Mouse (Mus musculus): ENCODE measurements around the gene Tmod2. TPM values are rescaled to one million over a fixed set of nuclear protein-coding genes. Genes with fewer than 3 reads are reported as not detected.
"Not testable (repeated sequence)": the region's sequence is repeated elsewhere in the genome, so short reads cannot be mapped to it uniquely, and the experiment has no call there.

The Tmod2 gene
- total RNA-seq, 2 experiments from 2014 or later, result not detected

DNA sequence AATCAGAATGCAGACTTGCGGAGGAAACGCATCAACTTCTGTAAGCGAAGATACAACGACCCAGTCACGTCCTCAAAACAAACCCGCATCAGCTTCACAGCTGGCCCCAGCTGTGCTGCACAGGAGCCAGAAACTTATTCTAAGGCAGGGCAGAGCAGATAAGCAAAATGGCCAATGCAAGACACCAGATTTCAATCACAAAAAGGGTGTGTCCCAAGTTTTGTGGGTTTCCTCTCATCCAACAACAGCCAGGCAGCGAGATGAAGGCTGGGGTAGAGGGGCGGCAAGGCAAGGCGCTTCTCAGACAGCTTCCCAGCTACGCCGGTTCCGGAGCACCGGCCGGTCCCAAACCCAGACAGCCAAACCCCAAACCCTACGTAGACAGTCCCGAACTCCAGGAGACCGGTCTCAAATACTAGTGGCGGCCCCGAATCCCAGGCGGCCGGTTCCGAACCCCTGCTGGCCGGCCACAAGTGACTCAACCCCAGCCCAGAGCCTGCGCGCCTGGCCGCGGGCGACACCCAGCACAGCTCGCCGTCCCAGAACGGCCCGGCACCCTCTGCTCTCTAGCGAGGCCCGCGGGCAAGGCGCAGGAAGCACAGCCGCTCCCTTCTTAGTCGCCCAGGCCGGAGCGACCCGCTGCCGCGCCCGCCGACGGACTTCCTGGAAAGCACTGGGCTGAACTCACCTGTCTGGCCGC lies 52.2 kb downstream of the Tmod2 start:
- peak; percentile 65 for ATAC-seq (replicated peaks; ENCODE audit: poor library complexity, severe bottlenecking)

- peak; percentile 17 for ATAC-seq (replicated peaks; ENCODE audit: poor library complexity, severe bottlenecking)
Measured at GRCm38 (mm10) chr9:75558360-75558759, 52.8 kb downstream of the Tmod2 start.

DNA sequence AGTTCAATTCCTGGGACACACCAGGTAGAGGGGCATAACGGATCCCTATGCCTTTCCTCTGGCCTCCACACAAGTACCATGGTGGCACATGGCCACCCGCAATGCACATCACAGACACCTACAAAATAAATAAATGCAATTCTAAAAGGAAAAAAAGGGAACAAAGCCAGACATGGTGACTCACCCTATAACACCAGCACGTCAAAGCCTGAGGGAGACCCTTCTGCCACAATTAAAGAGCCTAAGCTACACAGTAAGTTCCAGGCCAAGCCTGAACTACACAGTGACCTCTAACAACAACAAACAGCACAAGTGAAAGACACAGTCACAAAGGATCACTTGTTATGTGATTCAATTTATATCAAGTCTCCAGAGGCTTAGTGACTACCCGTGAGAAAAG lies 57.4 kb downstream of the Tmod2 start:
- peak; percentile 31 for ATAC-seq (replicated peaks; ENCODE audit: poor library complexity, severe bottlenecking)

- no peak for ATAC-seq (replicated peaks; ENCODE audit: poor library complexity, severe bottlenecking)
Measured at GRCm38 (mm10) chr9:75551342-75551741, 59.8 kb downstream of the Tmod2 start.

DNA sequence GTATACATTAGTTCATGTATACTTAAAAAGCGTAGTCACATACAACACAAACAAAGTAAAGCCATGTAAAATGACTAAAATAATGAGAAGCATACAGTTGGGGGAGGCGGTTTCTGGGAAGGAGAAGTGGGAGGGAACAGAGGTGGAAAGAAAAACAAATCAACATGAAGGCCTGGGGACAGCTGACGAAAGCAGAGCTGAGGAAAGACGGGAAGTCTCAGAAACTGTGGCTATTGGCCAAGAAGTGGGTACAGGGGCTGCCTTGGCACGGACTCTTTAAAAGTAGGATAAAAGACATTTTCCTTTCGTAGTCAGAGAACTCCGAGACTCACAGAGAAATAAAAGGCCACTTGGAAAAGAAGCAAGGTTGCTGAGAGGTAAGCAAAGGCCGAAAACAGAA lies 62.1 kb downstream of the Tmod2 start:
- ATAC-seq (replicated peaks; ENCODE audit: poor library complexity, severe bottlenecking), result peak; percentile 68

- ATAC-seq (replicated peaks; ENCODE audit: poor library complexity, severe bottlenecking), result peak; percentile 84
Measured at GRCm38 (mm10) chr9:75546885-75547553, 64.1 kb downstream of the Tmod2 start.

DNA sequence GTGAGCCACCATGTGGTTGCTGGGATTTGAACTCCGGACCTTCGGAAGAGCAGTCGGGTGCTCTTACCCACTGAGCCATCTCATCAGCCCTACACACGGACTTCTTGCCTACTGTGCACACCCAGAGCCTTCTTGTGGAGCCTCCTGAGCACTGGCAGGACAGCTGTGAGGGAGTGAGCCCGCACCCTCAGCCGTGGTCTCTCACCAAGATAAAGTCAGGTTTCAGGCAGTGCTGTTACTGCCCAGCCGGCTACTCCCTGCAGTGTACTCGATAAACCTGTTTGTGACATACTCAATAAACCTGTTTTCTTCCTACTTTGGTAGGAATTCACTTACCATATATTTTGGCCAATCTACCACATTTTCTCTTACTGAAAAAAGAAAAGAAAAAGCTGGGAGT lies 65.6 kb downstream of the Tmod2 start:
- ATAC-seq (replicated peaks; ENCODE audit: poor library complexity, severe bottlenecking), result no peak

DNA sequence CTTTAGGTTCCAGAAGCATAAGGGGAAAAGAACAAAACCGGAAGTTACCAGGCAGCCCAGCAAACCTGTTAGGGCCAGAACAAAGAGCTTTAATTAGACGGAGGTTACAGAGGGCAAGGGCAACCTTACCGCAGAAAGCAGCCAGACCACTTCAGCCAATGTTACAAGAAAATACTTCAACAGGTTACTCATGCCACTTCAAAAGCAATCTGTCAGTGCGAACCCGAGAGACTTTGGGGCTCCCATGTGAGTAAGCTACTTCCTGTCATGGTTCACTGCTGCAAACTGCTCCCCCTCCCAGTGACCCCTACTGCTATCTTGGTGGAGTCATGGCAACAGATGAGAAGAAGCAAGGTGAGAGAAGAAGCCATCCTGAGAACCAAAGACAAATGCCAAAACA lies 69.6 kb downstream of the Tmod2 start:
- ATAC-seq (replicated peaks; ENCODE audit: poor library complexity, severe bottlenecking), result peak; percentile 47

DNA sequence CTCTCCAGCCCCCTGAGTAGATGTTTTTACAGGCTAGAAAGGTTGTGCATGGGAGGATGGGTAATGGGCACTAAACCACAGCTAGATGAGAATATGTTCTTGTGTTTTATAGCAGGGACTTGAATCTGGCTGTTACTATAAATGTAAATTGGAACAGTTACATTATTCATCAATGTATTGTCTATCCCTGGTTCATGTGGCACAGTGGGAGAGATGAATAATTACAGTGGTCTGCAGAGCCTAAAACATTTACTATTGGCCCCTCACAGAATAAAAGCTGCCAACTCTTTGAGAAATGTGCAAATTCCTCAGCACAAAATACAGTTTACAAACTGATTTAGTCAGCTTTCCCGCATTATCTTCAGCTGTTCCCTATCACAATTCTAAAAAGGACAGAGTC lies 74.7 kb downstream of the Tmod2 start:
- no peak for ATAC-seq (replicated peaks; ENCODE audit: poor library complexity, severe bottlenecking)

DNA sequence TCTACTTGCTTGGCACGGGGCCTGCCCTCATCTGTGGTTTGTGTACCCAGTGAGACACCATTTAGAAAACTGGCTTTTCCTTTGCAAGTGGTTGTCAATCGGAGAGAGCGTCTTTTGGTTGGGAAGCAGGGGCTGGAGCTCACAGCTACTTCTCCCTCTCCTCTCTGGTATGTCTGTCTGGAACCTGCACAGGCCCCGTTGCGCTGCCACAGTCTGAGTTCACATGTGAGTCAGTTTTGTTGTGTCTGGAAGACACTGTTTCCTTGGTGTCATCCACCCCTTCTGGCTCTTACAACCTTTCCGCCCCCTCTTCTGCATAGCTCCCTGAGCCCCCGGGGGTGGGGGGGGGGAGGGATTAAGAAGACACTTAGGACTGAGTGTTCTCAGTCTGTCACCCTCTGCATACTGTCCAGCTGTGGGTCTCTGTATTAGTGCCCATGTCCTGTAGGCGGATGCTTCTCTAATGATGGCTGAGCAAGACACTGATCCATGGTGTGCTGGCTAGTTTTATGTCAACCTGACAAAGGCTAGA lies 76.6 kb downstream of the Tmod2 start:
- ATAC-seq (replicated peaks; ENCODE audit: poor library complexity, severe bottlenecking), result no peak

DNA sequence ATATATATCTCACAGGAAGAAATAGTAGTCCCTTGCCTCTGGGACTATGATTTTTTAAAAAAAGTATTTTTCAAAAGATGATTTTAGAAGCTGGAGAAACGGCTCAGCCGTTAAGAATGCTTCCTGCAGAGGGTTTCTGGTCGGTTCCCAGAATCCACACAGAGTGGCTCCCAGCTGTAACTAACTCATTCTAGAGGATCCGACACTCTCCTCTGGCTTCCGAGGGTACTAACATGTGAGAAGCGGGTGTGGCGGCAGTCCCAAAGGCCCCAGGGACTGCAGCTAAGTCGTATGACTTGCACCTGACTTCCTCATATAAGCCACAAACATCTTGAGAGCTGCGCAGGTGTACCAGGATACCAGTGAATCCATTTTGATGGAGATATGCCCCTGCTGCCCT lies 78.1 kb downstream of the Tmod2 start:
- ATAC-seq (replicated peaks; ENCODE audit: poor library complexity, severe bottlenecking), result not testable (repeated sequence)

DNA sequence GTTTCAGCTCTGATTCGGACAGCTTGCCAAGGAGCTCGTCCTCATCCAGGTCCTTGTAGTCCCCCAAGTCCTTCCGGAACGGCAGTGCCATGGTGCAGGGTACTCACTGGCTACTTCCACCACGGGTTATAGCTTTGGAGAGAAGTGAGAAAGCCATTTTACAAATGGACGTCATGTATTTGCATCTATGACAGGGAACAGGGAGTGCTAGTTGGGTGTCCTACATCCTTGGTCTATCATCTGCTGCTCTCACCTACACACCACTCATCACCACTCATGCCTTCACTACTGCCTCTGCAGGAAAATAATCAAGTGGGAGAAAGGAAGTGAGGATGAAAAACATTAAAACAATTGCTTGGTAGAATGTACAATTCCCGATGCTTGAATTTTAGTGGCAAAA lies 78.7 kb downstream of the Tmod2 start:
- ATAC-seq (replicated peaks; ENCODE audit: poor library complexity, severe bottlenecking), result no peak

- 0 out of 2 replicates have a peak, but pooled peaks have one; percentile 22 for ATAC-seq (replicated peaks; ENCODE audit: poor library complexity, severe bottlenecking)
Measured at GRCm38 (mm10) chr9:75529358-75529757, 81.8 kb downstream of the Tmod2 start.

DNA sequence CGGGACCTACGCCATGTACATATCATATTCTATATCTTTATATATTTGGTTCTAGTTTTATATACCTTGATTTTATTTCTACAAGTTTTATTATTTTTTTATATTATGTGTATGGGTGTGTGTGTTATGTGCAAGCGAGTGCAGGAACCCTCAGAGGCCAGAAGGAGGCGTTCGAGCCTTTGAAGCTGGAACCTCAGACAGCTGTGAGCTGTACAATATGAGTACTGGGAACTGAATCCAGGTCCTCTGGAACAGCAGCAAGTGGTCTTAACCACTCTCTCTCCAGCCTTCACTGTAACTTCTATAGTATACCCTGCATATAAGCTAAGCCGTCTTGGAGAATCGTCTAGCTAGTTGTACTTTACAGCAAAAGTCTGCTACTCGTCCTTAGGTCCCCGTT lies 83.0 kb downstream of the Tmod2 start:
- no peak for ATAC-seq (replicated peaks; ENCODE audit: poor library complexity, severe bottlenecking)

GRCm38 (mm10) chr9:75527368-75528059 lies 83.6 kb downstream of the Tmod2 start:
- no peak for ATAC-seq (replicated peaks; ENCODE audit: poor library complexity, severe bottlenecking)

- ATAC-seq (replicated peaks; ENCODE audit: poor library complexity, severe bottlenecking), result no peak
Measured at GRCm38 (mm10) chr9:75523646-75524045, 87.5 kb downstream of the Tmod2 start.

DNA sequence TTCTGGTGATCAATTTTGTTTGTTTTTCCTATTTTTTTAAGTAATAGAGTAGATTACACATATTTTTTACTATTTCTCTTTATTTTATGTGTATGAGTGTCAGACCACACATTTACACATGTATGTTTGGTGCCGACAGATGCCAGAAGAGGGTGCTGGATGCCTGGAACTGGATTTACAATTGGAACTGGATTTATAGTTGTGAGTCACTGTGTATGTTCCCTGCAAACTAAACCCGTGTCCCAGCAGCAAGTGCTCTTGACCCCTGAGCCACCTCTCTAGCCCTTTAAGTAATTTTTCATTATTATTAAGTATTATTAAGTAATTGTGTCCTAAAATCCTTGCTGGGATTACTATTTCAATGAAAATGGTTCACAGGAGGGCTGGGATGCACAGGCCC lies 88.9 kb downstream of the Tmod2 start:
- no peak for ATAC-seq (replicated peaks; ENCODE audit: poor library complexity, severe bottlenecking)

GRCm38 (mm10) chr9:75521788-75522187 lies 89.3 kb downstream of the Tmod2 start:
- ATAC-seq (replicated peaks; ENCODE audit: poor library complexity, severe bottlenecking), result peak; percentile 88

GRCm38 (mm10) chr9:75520940-75521339 lies 90.2 kb downstream of the Tmod2 start:
- no peak for ATAC-seq (replicated peaks; ENCODE audit: poor library complexity, severe bottlenecking)

- no peak for ATAC-seq (replicated peaks; ENCODE audit: poor library complexity, severe bottlenecking)
Measured at GRCm38 (mm10) chr9:75517751-75518150, 93.4 kb downstream of the Tmod2 start.
